Mouse (Mus musculus) heart, embryonic 15.5 days (tissue): ENCODE measurements at regions not wholly inside any gene's neighbourhood (a gene's known extent, or its start where the extent isn't known, plus 50 kb on each side); places are given as distances from the start of the nearest gene placed in this dataset.

Experiments
- ATAC-seq: fragments of 200-750 bp; cut with Nextera tagmentation; replicated peaks from 2 replicates; pipeline ENCODE4 v1.8.0; 2017; ENCODE audit warnings: low read depth, moderate TSS enrichment; ENCODE audit not compliant: insufficient number of reproducible peaks, insufficient read depth, low FRiP score
- H3K27ac ChIP-seq: fragments of 300-500 bp; sonication (generic); 2 replicates; pipeline ENCODE4 v1.5.1; 2015; ENCODE audit warnings: mild to moderate bottlenecking, inconsistent platforms
- H3K27me3 ChIP-seq: fragments of 300-500 bp; sonication (generic); 2 replicates; pipeline ENCODE4 v1.6.1; 2015; ENCODE audit warnings: inconsistent platforms
- H3K36me3 ChIP-seq: fragments of 300-500 bp; sonication (generic); 2 replicates; pipeline ENCODE4 v1.6.1; 2015; ENCODE audit warnings: mild to moderate bottlenecking, inconsistent platforms
- H3K4me1 ChIP-seq: fragments of 300-500 bp; sonication (generic); replicated peaks from 2 replicates; pipeline ENCODE4 v1.6.1; 2015; ENCODE audit warnings: inconsistent platforms
- H3K4me2 ChIP-seq: fragments of 300-500 bp; sonication (generic); 2 replicates; pipeline ENCODE4 v1.6.1; 2015; ENCODE audit warnings: inconsistent platforms, mild to moderate bottlenecking, moderate library complexity
- H3K4me3 ChIP-seq: fragments of 300-500 bp; sonication (generic); 2 replicates; pipeline ENCODE4 v1.5.1; 2015; ENCODE audit warnings: mild to moderate bottlenecking, inconsistent platforms
- H3K9ac ChIP-seq: fragments of 300-500 bp; sonication (generic); 2 replicates; pipeline ENCODE4 v1.6.1; 2015; ENCODE audit warnings: mild to moderate bottlenecking, inconsistent platforms
- H3K9me3 ChIP-seq: fragments of 300-500 bp; sonication (generic); replicated peaks from 2 replicates; pipeline ENCODE4 v1.6.1; 2016; ENCODE audit warnings: inconsistent platforms
- WGBS: fragments of 180-500 bp; shearing (Covaris S2); methylation state at CpG from one replicate; pipeline ENCODE4 v1.1.7; 2015; ENCODE audit warnings: mixed read lengths; 5-methylcytosine and 5-hydroxymethylcytosine counted together

GRCm38 (mm10) chr14:71359581-71359980 is 759.9 kb upstream of the Fam160b2 start:
- no peak for ATAC-seq
- 77% methylated on average over 1 of the region's 1 CpGs for WGBS
- Histone ChIP-seq H3K4me1 (no peaks in the 10 kb centered on the region), H3K9me3 (no peaks in the 10 kb centered on the region), H3K27me3 (no peaks in the 10 kb centered on the region), H3K4me3 (no peak overlapping the region), H3K4me2 (no peak overlapping the region), H3K27ac (no peak overlapping the region), H3K36me3 (no peaks in the 10 kb centered on the region), H3K9ac (no peak overlapping the region)

- WGBS: 71% methylated on average over 5 of the region's 5 CpGs
Measured at GRCm38 (mm10) chr14:71338219-71338618, 738.6 kb upstream of the Fam160b2 start.

GRCm38 (mm10) chr14:71336906-71337305 is 737.3 kb upstream of the Fam160b2 start:
- no peak overlapping the region for H3K9ac ChIP-seq
- 86% methylated on average over 3 of the region's 3 CpGs for WGBS
- no peaks in the 10 kb centered on the region for H3K9me3 ChIP-seq
- no peaks in the 10 kb centered on the region for H3K4me1 ChIP-seq
- H3K4me2 ChIP-seq: no peak overlapping the region
- H3K4me3 ChIP-seq: no peak overlapping the region
- H3K27ac ChIP-seq: no peak overlapping the region
- H3K27me3 ChIP-seq: no peaks in the 10 kb centered on the region
- no peaks in the 10 kb centered on the region for H3K36me3 ChIP-seq
- no peak for ATAC-seq

More at GRCm38 (mm10) chr14:71338219-71338618, 738.6 kb upstream of the Fam160b2 start:
- Histone ChIP-seq H3K27ac (no peak overlapping the region), H3K9me3 (no peaks in the 10 kb centered on the region), H3K4me3 (no peak overlapping the region), H3K4me1 (no peaks in the 10 kb centered on the region), H3K27me3 (no peaks in the 10 kb centered on the region), H3K36me3 (no peaks in the 10 kb centered on the region), H3K9ac (no peak overlapping the region), H3K4me2 (no peak overlapping the region)
- no peak for ATAC-seq

- ATAC-seq: no peak
- Histone ChIP-seq H3K36me3 (no peaks in the 10 kb centered on the region), H3K27ac (no peak overlapping the region), H3K4me1 (no peaks in the 10 kb centered on the region), H3K4me3 (no peak overlapping the region), H3K27me3 (no peaks in the 10 kb centered on the region), H3K4me2 (no peak overlapping the region), H3K9me3 (no peaks in the 10 kb centered on the region), H3K9ac (no peak overlapping the region)
- WGBS: 82% methylated on average over 1 of the region's 1 CpGs
Measured at GRCm38 (mm10) chr14:71334022-71334421, 734.4 kb upstream of the Fam160b2 start.

- no peak overlapping the region for H3K4me3 ChIP-seq
- H3K27ac ChIP-seq: no peak overlapping the region
- no peak overlapping the region for H3K9ac ChIP-seq
- 46% methylated on average over 5 of the region's 5 CpGs for WGBS
- no peak for ATAC-seq
- H3K4me2 ChIP-seq: no peak overlapping the region
- no peaks in the 10 kb centered on the region for H3K36me3 ChIP-seq
- H3K9me3 ChIP-seq: no peaks in the 10 kb centered on the region
- no peaks in the 10 kb centered on the region for H3K27me3 ChIP-seq
- no peaks in the 10 kb centered on the region for H3K4me1 ChIP-seq
Measured at GRCm38 (mm10) chr14:71329862-71330630, 730.4 kb upstream of the Fam160b2 start.

GRCm38 (mm10) chr14:71327621-71328020 is 728.0 kb upstream of the Fam160b2 start:
- Histone ChIP-seq H3K9ac (no peak overlapping the region), H3K4me1 (no peaks in the 10 kb centered on the region), H3K27me3 (no peaks in the 10 kb centered on the region), H3K9me3 (no peaks in the 10 kb centered on the region), H3K4me2 (no peak overlapping the region), H3K27ac (no peak overlapping the region), H3K4me3 (no peak overlapping the region), H3K36me3 (no peaks in the 10 kb centered on the region)
- ATAC-seq: no peak

- ATAC-seq: no peak
- Histone ChIP-seq H3K27me3 (no peaks in the 10 kb centered on the region), H3K4me2 (no peak overlapping the region), H3K4me1 (no peaks in the 10 kb centered on the region), H3K36me3 (no peaks in the 10 kb centered on the region), H3K9me3 (no peaks in the 10 kb centered on the region), H3K27ac (no peak overlapping the region), H3K4me3 (no peak overlapping the region), H3K9ac (no peak overlapping the region)
- 76% methylated on average over 2 of the region's 2 CpGs for WGBS
Measured at GRCm38 (mm10) chr14:71326521-71327105, 727.0 kb upstream of the Fam160b2 start.

- H3K4me2 ChIP-seq: no peak overlapping the region
- no peak for ATAC-seq
- 0 out of 2 replicates have a peak, but pooled peaks cover 4% of the 10 kb centered on the region for H3K27me3 ChIP-seq
- no peaks in the 10 kb centered on the region for H3K9me3 ChIP-seq
- no peak overlapping the region for H3K27ac ChIP-seq
- WGBS: 65% methylated on average over 3 of the region's 3 CpGs
- no peaks in the 10 kb centered on the region for H3K36me3 ChIP-seq
- no peaks in the 10 kb centered on the region for H3K4me1 ChIP-seq
- no peak overlapping the region for H3K9ac ChIP-seq
- no peak overlapping the region for H3K4me3 ChIP-seq
Measured at GRCm38 (mm10) chr14:71315228-71315627, 715.6 kb upstream of the Fam160b2 start.

- peaks cover 6% of the 10 kb centered on the region for H3K4me1 ChIP-seq
- 0 out of 2 replicates have a peak, but pooled peaks have one; percentile 53 for ATAC-seq
- 49% methylated on average over 6 of the region's 6 CpGs for WGBS
- no peaks in the 10 kb centered on the region for H3K27me3 ChIP-seq
- no peak overlapping the region for H3K4me2 ChIP-seq
- 0 out of 2 replicates have a peak overlapping the region, but pooled peaks have one; percentile 5 for H3K27ac ChIP-seq
- H3K9ac ChIP-seq: no peak overlapping the region
- no peaks in the 10 kb centered on the region for H3K9me3 ChIP-seq
- H3K36me3 ChIP-seq: no peaks in the 10 kb centered on the region
- H3K4me3 ChIP-seq: no peak overlapping the region
Measured at GRCm38 (mm10) chr14:71299755-71300154, 700.1 kb upstream of the Fam160b2 start.

- H3K27me3 ChIP-seq: no peaks in the 10 kb centered on the region
- H3K36me3 ChIP-seq: no peaks in the 10 kb centered on the region
- no peak overlapping the region for H3K4me2 ChIP-seq
- no peak for ATAC-seq
- no peaks in the 10 kb centered on the region for H3K9me3 ChIP-seq
- 89% methylated on average over 14 of the region's 14 CpGs for WGBS
- 0 out of 2 replicates have a peak, but pooled peaks cover 1% of the 10 kb centered on the region for H3K4me1 ChIP-seq
- no peak overlapping the region for H3K4me3 ChIP-seq
- H3K27ac ChIP-seq: no peak overlapping the region
- no peak overlapping the region for H3K9ac ChIP-seq
Measured at GRCm38 (mm10) chr14:71281568-71281967, 681.9 kb upstream of the Fam160b2 start.

GRCm38 (mm10) chr14:71276309-71276791 is 676.7 kb upstream of the Fam160b2 start:
- no peak for ATAC-seq
- Histone ChIP-seq H3K9ac (no peak overlapping the region), H3K4me1 (0 out of 2 replicates have a peak, but pooled peaks cover 5% of the 10 kb centered on the region), H3K4me3 (no peak overlapping the region), H3K9me3 (no peaks in the 10 kb centered on the region), H3K36me3 (no peaks in the 10 kb centered on the region), H3K4me2 (peak overlapping the region; percentile 22), H3K27me3 (no peaks in the 10 kb centered on the region), H3K27ac (no peak overlapping the region)
- WGBS: 35% methylated on average over 12 of the region's 12 CpGs
